Mouse (Mus musculus): ENCODE data around the gene Armc2. TPM values are rescaled to one million over a fixed set of nuclear protein-coding genes. Genes with fewer than 3 reads are reported as not detected.
"Not testable (repeated sequence)": the region's sequence is repeated elsewhere in the genome, so short reads cannot be mapped to it uniquely, and the experiment has no call there.

The Armc2 gene
- total RNA-seq, 1 experiment from 2014 or later: 0.14 TPM

- ATAC-seq (replicated peaks; ENCODE audit: low read depth, poor library complexity, severe bottlenecking): peak; percentile 69
These were observed 37.4 kb downstream of the Armc2 start for GRCm38 (mm10) chr10:41980772-41981383.

DNA sequence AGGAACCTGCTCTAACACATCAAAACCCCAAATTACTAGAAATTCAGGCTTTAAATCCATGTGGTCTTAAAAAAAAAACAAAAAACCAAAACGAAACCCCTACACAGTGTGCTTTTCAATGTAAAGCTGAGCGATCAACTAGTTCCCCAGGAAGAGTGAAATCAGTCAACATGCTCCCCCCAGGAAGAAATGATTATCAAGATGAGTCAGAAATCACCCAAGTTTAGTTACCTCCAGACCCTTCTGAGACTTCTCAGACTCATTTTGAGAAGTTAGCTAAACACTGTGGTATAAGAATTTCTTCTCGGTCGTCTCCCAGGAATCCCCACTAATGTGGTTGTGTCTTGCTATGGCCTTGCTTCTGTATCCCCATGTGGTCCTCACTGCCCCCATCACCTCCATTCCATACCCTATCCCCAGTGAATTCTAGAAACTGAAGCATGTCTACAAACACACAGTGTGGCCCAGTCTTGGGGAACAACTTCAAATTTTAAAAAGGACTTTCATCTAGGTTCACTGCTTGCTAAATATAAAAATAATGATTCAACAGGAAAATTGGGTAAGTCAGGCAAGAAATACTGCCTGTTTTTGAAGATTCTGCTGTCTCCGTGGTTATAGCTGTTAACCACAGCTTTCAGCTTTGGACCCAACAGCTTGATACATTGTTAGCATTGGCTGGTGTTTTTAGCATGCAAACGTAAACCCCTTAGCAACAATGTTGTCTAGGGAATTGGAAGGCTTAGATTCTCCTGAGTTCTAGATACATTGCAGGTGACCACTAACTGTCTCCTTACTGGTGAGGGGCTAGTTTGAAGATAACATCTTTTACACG is 39.6 kb downstream of the Armc2 start:
- ATAC-seq (replicated peaks; ENCODE audit: low read depth, poor library complexity, severe bottlenecking): peak; percentile 77

DNA sequence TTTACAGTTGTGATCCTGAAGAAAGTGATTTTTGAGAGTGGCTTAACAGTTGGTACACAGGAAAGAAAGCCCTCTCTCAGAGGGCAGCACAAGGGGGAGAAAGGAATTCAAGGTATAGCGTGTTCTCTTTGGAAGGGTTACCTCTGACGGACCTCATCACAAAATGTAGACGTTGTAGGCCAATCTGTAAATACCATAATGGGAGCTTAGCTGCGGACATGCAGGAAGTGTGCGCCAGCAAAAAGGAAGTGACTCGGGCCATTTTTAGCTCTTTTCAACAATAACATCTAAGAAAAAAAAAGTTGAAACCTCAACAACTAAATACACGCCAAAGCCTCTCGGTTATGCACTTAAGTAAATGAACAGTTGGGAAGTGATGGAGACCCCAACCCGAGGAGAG is 45.6 kb downstream of the Armc2 start:
- ATAC-seq (replicated peaks; ENCODE audit: low read depth, poor library complexity, severe bottlenecking): peak; percentile 68

DNA sequence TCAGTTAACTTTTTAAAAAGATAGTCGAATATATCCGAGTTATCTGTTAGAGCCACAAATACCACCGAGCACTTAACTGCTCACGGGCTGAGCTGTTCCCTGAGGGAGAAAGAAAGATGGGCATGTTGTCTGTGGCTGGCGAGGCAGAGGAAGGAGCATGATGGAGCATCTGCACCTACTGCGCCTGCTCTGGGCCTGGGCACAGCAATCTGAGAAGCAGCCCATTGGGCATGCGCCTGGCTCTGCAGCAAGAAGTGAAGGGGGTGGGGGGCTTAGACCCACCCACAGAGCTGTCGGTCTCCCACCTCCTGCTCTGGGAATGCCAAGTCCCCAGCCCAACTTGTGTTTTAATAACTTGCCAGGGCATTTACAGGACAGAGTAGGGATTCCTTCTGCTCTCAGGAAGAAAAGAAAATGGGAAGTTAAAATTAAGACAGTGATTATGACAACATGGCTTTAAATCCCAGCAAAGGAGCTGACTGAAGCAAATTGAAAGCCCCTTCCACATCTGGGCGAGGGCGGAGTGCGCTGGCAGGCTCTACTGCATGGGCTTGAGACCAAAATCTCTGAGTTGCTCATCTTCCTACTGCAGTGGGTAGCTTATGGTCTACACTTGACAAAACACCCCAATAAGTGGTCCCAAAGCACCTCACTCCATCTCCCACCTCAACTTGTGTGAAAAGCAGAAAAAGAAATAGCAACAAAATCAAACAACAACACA is 50.2 kb downstream of the Armc2 start:
- ATAC-seq (replicated peaks; ENCODE audit: low read depth, poor library complexity, severe bottlenecking): 0 out of 2 replicates have a peak, but pooled peaks have one; percentile 29

DNA sequence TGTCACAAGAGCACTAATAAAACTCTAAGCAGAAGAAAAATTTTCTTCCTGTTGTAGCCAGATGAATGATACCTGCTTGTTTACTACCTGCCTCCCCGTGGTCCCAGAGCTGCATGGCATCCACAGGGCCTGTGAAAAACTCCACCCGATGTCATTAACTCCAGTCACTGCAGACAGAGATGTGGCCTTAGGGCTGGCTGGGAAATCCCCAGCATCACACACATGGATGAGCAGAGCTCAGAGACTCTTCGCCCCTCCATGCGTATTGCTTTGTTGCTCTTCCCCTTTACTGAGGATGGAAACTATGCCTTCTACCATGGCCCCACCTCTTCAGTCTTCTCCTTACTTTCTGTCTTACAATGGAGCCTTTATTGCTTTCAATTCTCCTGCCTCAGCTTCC is 55.5 kb downstream of the Armc2 start:
- ATAC-seq (replicated peaks; ENCODE audit: low read depth, poor library complexity, severe bottlenecking): peak; percentile 36; the same call in 1 of the 2 replicates

GRCm38 (mm10) chr10:41959808-41960207 is 58.4 kb downstream of the Armc2 start:
- ATAC-seq (replicated peaks; ENCODE audit: low read depth, poor library complexity, severe bottlenecking): no peak

DNA sequence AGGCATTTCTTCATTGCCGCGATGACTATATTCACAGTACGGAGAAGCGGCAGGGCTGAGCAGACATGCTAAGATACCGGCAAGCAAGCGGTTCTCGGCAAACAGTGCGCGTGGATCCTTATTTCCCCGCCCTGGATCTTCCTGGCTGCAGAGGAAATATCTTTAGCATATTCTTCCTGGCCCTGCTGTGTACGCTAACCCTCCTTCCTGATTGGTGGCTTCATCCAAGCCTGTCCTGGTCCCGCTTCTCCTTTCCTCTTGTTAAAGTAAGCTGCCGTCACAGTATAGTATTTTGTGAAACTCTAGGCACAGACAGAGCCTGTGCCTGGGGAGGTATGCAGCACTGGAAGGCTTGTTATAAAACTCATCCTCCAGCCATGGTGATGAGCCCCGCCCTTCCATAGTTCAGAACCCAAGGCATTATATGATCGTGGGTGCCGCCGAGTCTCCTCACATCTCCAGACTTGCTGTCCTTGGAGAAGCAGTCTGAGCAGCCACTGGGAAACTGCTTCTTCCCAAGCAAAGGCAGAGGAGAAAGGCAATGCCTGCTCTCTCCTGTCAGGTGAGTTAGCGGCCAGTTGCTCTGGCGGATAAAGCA is 59.5 kb downstream of the Armc2 start:
- no peak for ATAC-seq (replicated peaks; ENCODE audit: low read depth, poor library complexity, severe bottlenecking)

GRCm38 (mm10) chr10:41957421-41958225 is 60.6 kb downstream of the Armc2 start:
- peak; percentile 65 for ATAC-seq (replicated peaks; ENCODE audit: low read depth, poor library complexity, severe bottlenecking)

GRCm38 (mm10) chr10:41953528-41953864 is 64.7 kb downstream of the Armc2 start:
- ATAC-seq (replicated peaks; ENCODE audit: low read depth, poor library complexity, severe bottlenecking): no peak

DNA sequence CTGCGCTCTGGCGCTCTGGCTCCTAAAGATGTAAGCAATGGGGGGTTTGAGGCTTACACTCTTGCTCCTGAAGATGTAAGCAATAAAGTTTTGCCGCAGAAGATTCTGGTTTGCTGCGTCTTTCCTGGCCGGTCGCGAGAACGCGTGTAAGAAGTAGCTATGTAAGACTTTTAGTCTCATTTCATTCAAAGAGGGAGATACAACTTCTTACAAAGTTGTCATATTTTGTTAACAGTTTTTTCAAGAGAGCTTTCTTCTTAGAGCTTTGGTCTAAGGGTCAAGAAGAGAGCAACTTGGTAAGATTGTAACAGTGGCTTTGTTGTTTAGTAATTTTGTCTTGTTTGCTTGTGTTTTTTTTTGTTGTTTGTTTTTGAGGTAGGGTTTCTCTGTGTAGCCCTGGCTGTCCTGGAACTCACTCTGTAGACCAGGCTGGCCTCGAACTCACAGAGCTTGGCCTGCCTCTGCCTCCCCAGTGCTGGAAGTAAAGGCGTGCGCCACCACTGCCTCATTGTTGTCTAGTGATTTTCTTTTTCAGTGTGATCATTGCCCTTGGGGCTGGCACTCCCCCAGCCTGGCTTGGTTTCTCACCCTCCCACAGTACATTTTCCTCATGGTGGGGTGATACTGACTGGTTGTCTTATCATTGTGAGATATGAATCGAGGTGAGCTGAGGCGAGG is 65.3 kb downstream of the Armc2 start:
- ATAC-seq (replicated peaks; ENCODE audit: low read depth, poor library complexity, severe bottlenecking): no peak

DNA sequence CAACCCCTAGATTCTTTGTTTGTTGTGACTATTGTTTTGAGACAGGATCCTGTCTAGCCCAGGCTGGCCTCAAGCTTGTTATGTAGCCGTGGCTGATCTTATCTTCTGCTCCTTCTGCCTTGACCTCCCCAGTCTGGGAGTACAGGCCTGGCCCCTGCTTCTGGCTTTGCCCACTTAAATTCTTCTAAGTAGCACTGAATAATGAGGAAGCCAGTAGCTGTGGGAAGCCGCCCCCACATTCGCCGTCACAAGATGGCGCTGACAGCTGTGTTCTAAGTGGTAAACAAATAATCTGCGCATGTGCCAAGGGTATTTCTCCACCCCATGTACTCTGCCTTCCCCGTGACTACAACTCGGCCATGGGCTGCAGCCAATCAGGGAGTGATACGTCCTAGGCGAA is 65.9 kb downstream of the Armc2 start:
- not testable (repeated sequence) for ATAC-seq (replicated peaks; ENCODE audit: low read depth, poor library complexity, severe bottlenecking)

- no peak for ATAC-seq (replicated peaks; ENCODE audit: low read depth, poor library complexity, severe bottlenecking)
These were observed 79.2 kb downstream of the Armc2 start for GRCm38 (mm10) chr10:41939090-41939489.

DNA sequence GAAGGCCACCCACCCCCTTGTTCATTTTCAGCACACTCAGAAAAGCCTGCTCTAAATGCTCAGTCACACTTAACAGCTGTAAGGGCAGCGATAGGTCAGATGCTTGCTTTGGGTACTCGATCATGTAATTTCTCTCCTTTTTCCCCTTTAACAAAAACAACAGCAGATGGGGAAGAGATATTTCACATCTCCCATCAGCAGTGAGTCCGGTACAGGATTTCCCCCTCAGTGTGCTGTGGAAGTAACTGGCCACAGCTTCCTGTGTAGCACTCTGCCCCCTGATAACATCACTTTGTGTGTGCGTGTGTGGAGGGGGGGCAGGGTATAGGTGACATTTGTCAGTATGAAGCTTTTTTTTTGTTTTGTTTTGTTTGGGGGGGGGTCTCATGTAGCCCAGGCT is 81.1 kb downstream of the Armc2 start:
- ATAC-seq (replicated peaks; ENCODE audit: low read depth, poor library complexity, severe bottlenecking): peak; percentile 70

DNA sequence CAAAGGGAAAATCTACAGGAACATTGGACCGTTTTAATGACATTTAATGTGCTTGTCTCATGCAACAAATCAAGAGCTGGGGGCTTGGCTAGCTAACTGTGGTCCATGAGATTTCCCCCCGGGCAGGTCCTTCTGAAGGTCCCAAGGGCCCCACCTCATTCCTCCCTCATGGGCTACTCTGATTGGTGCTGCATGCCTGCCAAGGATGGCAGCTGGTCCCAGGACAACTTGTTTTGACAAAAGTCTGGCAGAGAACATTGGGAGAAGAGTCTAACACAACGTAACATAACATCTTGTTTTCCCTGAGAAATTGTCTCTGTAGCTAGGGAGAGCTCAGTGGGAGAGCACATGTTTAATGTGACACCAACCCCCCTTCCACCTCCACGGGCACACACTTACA is 82.1 kb downstream of the Armc2 start:
- ATAC-seq (replicated peaks; ENCODE audit: low read depth, poor library complexity, severe bottlenecking): no peak

GRCm38 (mm10) chr10:41935476-41935829 is 82.8 kb downstream of the Armc2 start:
- ATAC-seq (replicated peaks; ENCODE audit: low read depth, poor library complexity, severe bottlenecking): no peak

- peak; percentile 46 for ATAC-seq (replicated peaks; ENCODE audit: low read depth, poor library complexity, severe bottlenecking)
These were observed 83.4 kb downstream of the Armc2 start for GRCm38 (mm10) chr10:41934633-41935475.

DNA sequence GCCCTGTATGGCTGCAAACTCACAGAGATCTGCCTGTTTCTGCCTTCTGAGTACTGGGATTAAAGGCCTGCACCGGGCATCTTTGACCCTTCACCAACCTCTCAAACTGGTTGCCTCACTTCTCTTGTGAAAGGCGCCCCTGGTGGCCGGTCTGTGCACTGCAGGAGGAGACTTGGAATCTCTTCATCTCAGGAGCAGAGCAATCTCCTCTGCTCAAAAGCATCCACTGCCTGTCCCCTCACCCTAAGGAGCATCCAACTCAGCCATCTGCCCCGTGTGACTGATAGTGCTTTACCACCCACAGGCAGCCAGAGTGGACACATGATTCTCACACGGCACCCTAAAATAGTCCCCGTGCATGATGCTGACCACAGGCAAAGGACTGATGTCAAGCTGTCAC is 84.7 kb downstream of the Armc2 start:
- ATAC-seq (replicated peaks; ENCODE audit: low read depth, poor library complexity, severe bottlenecking): 0 out of 2 replicates have a peak, but pooled peaks have one; percentile 29

DNA sequence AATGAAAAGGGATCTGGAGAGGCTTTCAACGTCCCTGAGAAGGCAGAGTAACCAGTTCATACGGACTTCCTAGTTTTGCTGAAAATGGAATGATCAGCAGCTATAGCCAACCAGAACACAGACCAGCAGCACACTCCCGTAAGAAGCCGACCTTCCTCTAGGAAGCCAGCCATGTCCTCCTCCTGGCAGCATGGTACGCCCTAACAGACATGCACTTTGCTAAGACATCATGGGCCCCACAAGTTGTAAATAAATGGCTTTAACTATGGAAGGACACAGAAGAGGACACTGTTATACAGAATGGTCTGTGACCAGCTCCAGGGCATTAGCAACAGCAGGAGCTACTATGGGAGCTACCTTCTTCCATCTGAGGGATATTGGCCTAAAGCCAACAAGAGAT is 85.3 kb downstream of the Armc2 start:
- ATAC-seq (replicated peaks; ENCODE audit: low read depth, poor library complexity, severe bottlenecking): no peak

Data from common myeloid progenitor, adult 5-6 weeks (primary cell).